11 mouse cellular contexts compared by ENCODE assay signal in the genomic region with DNA sequence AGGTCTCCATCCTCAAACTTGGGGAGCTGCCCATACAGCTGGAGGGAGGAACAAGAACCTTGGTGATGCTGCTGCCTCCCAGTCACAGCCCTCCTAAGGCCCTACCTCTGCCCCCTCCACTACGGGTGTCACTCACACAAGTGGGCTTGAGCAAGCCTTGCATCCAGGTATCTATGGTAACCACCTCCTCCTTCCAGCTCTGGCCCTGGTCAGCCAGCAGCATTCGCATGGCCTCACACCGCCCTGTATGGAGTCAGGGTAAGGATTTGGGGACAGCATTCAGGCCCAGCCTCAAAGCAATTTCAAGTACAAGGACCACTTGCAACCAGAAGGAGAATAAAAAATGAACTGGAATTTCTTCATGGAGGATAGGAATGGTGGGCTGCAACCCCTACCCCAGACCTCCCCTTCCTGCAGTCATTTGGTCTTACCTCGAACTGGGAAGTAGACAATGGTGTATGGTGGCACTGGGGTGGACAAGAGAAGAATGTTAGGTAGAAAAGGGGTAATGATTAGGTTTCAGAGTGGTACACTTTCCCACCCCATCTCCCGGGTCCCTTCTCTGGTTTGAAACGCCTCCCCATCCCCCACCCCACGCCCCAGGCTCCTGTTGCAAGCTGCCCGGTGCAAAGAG. TPM values are rescaled to one million over a fixed set of nuclear protein-coding genes. Genes with fewer than 3 reads are reported as not detected.
DNase-seq lines count a peak whose midpoint lies in the region; ATAC-seq and TF ChIP-seq lines count a peak whose summit lies in the region.
"Not testable (repeated sequence)": the region's sequence is repeated elsewhere in the genome, so short reads cannot be mapped to it uniquely, and the experiment has no call there.
"Had no signal": no experiment of that assay in that cellular context is flagged by ENCODE, and none has a peak within 500 bp of the region (broad histone marks: within the 10 kb centered on the region; RNA-seq: fewer than 3 reads in every experiment).

No protein-coding gene starts in this region.

- intact Hi-C loops in left cerebral cortex, adult 2 months (cut with DNase I) = not testable (repeated sequence)

- peaks cover 10% of the 10 kb centered on the region; the same call in 1 of the 2 replicates for H3K4me1 ChIP-seq in G1E (ENCODE audit: insufficient read depth, low read depth, low read length)
- H3K4me1 ChIP-seq in embryonic fibroblast, embryonic 13.5 days (ENCODE audit: control insufficient read depth, insufficient read depth, low read length); midbrain, embryonic 14.5 days (ENCODE audit: control insufficient read depth, insufficient read depth, low read length); stomach, embryonic 14.5 days (ENCODE audit: control insufficient read depth, insufficient read depth, low read length): not testable (repeated sequence)
- peaks cover 25% of the 10 kb centered on the region for H3K4me1 ChIP-seq in heart, embryonic 10.5 days
- H3K4me1 ChIP-seq in hindbrain, embryonic 15.5 days (replicated peaks) = peaks cover 19% of the 10 kb centered on the region
- peaks cover 19% of the 10 kb centered on the region for H3K4me1 ChIP-seq in liver, embryonic 16.5 days (ENCODE audit: control insufficient read depth, low read depth, low read length)

- WGBS in heart, embryonic 10.5 days = 24% methylated on average over 7 of the region's 8 CpGs
- WGBS in hindbrain, embryonic 15.5 days = 22% methylated on average over 7 of the region's 8 CpGs
- WGBS in liver, embryonic 16.5 days (ENCODE audit: insufficient replicate concordance) = 20% methylated on average over 7 of the region's 8 CpGs
- 16% methylated on average over 7 of the region's 8 CpGs for WGBS in midbrain, embryonic 14.5 days
- WGBS in stomach, embryonic 14.5 days = 22% methylated on average over 7 of the region's 8 CpGs

- not testable (repeated sequence) for TF ChIP-seq POLR2A in embryonic fibroblast, embryonic 13.5 days (IDR thresholded peaks at IDR 0.05; ENCODE audit: low read depth, low read length)

- peak overlapping the region; percentile 76 for H3K4me3 ChIP-seq in G1E (ENCODE audit: low read depth, low read length)
- H3K4me3 ChIP-seq in embryonic fibroblast, embryonic 13.5 days (ENCODE audit: insufficient read depth, low read length) = peak overlapping the region; percentile 73
- H3K4me3 ChIP-seq in heart, embryonic 10.5 days = peak overlapping the region; percentile 87
- peak overlapping the region; percentile 60 for H3K4me3 ChIP-seq in hindbrain, embryonic 15.5 days
- H3K4me3 ChIP-seq in left cerebral cortex, adult 2 months = peak overlapping the region; percentile 73
- peak overlapping the region; percentile 70 for H3K4me3 ChIP-seq in liver, embryonic 16.5 days (ENCODE audit: low read depth, low read length)
- H3K4me3 ChIP-seq in midbrain, embryonic 14.5 days (replicated peaks; ENCODE audit: low read depth, low read length) = peak overlapping the region; percentile 59
- peak overlapping the region; percentile 68 for H3K4me3 ChIP-seq in stomach, embryonic 14.5 days (ENCODE audit: low read depth, low read length)

- TF ChIP-seq CTCF in G1E (IDR thresholded peaks at IDR 0.05; ENCODE audit: low read depth, low read length); embryonic fibroblast, embryonic 13.5 days (IDR thresholded peaks at IDR 0.05; ENCODE audit: borderline replicate concordance, insufficient read depth, low read length); left cerebral cortex, adult 2 months (IDR thresholded peaks at IDR 0.05): not testable (repeated sequence)

- not testable (repeated sequence) for H3K27me3 ChIP-seq in G1E (ENCODE audit: insufficient read depth, low read length); heart, embryonic 10.5 days (ENCODE audit: insufficient read depth, poor library complexity, severe bottlenecking); hindbrain, embryonic 15.5 days; liver, embryonic 16.5 days (ENCODE audit: control insufficient read depth, insufficient read depth, low read depth, low read length); midbrain, embryonic 14.5 days (ENCODE audit: control insufficient read depth, insufficient read depth, low read length); stomach, embryonic 14.5 days (ENCODE audit: control insufficient read depth, insufficient read depth, low read length)

- H3K4me2 ChIP-seq in hindbrain, embryonic 15.5 days = peak overlapping the region; percentile 69
- peak overlapping the region; percentile 89 for H3K4me2 ChIP-seq in liver, embryonic 16.5 days (ENCODE audit: low read depth, low read length)
- peak overlapping the region; percentile 78 for H3K4me2 ChIP-seq in midbrain, embryonic 14.5 days (ENCODE audit: low read length)
- H3K4me2 ChIP-seq in stomach, embryonic 14.5 days (replicated peaks; ENCODE audit: low read depth, low read length) = peak overlapping the region; percentile 71

- H3K9me3 ChIP-seq in G1E (replicated peaks); heart, embryonic 10.5 days; hindbrain, embryonic 15.5 days; liver, embryonic 16.5 days (replicated peaks; ENCODE audit: control insufficient read depth, low read length); midbrain, embryonic 14.5 days (ENCODE audit: control insufficient read depth, low read length); stomach, embryonic 14.5 days (ENCODE audit: control insufficient read depth, low read depth, low read length): not testable (repeated sequence)

- not testable (repeated sequence) for DNase-seq in G1E (ENCODE audit: low spot score); heart, embryonic 10.5 days (ENCODE audit: low spot score); left cerebral cortex, adult 2 months (ENCODE audit: extremely low spot score in 1 of 2, low spot score in 2 of 2); midbrain, embryonic 14.5 days

- peak overlapping the region; percentile 63 for H3K9ac ChIP-seq in hindbrain, embryonic 15.5 days
- H3K9ac ChIP-seq in liver, embryonic 16.5 days (ENCODE audit: low read depth, low read length) = peak overlapping the region; percentile 80
- peak overlapping the region; percentile 75 for H3K9ac ChIP-seq in midbrain, embryonic 14.5 days (replicated peaks; ENCODE audit: low read length)
- H3K9ac ChIP-seq in stomach, embryonic 14.5 days (replicated peaks; ENCODE audit: low read depth, low read length) = peak overlapping the region; percentile 79

- ATAC-seq in G1E (ENCODE audit: extremely low read depth, insufficient number of reproducible peaks, low FRiP score, poor library complexity, severe bottlenecking); liver, embryonic 16.5 days (ENCODE audit: low read depth); midbrain, embryonic 14.5 days (ENCODE audit: low FRiP score, low TSS enrichment); stomach, embryonic 14.5 days (ENCODE audit: insufficient number of reproducible peaks, insufficient read depth, low FRiP score, low read depth): not testable (repeated sequence)
- ATAC-seq in hindbrain, embryonic 15.5 days (ENCODE audit: low FRiP score, low read depth) = 0 out of 2 replicates have a peak, but pooled peaks have one; percentile 52

- peaks cover 12% of the 10 kb centered on the region for H3K36me3 ChIP-seq in G1E (replicated peaks)
- H3K36me3 ChIP-seq in heart, embryonic 10.5 days = peaks cover 11% of the 10 kb centered on the region; the same call in 1 of the 2 replicates
- H3K36me3 ChIP-seq in hindbrain, embryonic 15.5 days; liver, embryonic 16.5 days (ENCODE audit: control insufficient read depth, insufficient read depth); midbrain, embryonic 14.5 days (ENCODE audit: control insufficient read depth, insufficient read depth, low read length); stomach, embryonic 14.5 days (ENCODE audit: control insufficient read depth, insufficient read depth, low read length): not testable (repeated sequence)

- H3K27ac ChIP-seq in embryonic fibroblast, embryonic 13.5 days (ENCODE audit: insufficient read depth, low read length) = 0 out of 2 replicates have a peak overlapping the region, but pooled peaks have one; percentile 17
- peak overlapping the region; percentile 95 for H3K27ac ChIP-seq in heart, embryonic 10.5 days
- H3K27ac ChIP-seq in hindbrain, embryonic 15.5 days (replicated peaks) = peak overlapping the region; percentile 74
- peak overlapping the region; percentile 88 for H3K27ac ChIP-seq in left cerebral cortex, adult 2 months
- H3K27ac ChIP-seq in liver, embryonic 16.5 days (ENCODE audit: low read length) = peak overlapping the region; percentile 78
- peak overlapping the region; percentile 57 for H3K27ac ChIP-seq in midbrain, embryonic 14.5 days (replicated peaks; ENCODE audit: low read depth, low read length)
- peak overlapping the region; percentile 82; the same call in 1 of the 2 replicates for H3K27ac ChIP-seq in stomach, embryonic 14.5 days (ENCODE audit: low read length)

RNA-seq across cellular contexts. Expression of gene Gstp1, which starts 0.5 kb away (rescaled TPM):
- total RNA-seq in G1E (2014; fragmentation: Nextera tagmentation) (48.7 and 86.5 TPM in 2 replicates), G1E (2017) (36.8 and 46.2 TPM in 2 replicates)
- 38.7 and 64.2 TPM in 2 replicates for polyA plus RNA-seq in G1E (2012)
- 225 and 296 TPM in 2 replicates for polyA plus RNA-seq in embryonic fibroblast, embryonic 13.5 days (2011; ENCODE audit: insufficient read length, low read depth, missing spikeins)
- polyA plus RNA-seq in heart, embryonic 10.5 days (2016; fragmentation: Nextera tagmentation; extraction: Ambion mirVana) = 402 and 470 TPM in 2 replicates
- polyA plus RNA-seq in hindbrain, embryonic 15.5 days (2015; fragmentation: Nextera tagmentation; extraction: Ambion mirVana) = 534 and 573 TPM in 2 replicates
- total RNA-seq in left cerebral cortex, adult 2 months (2021) = 100 to 1,000 TPM; 299 to 324 TPM
- 796 and 823 TPM in 2 replicates for polyA plus RNA-seq in liver, embryonic 16.5 days (2015; fragmentation: Nextera tagmentation; extraction: Ambion mirVana)
- 397 and 514 TPM in 2 replicates for polyA plus RNA-seq in midbrain, embryonic 14.5 days (2014; fragmentation: Nextera tagmentation; extraction: Ambion mirVana)
- polyA plus RNA-seq in stomach, embryonic 14.5 days (2014; fragmentation: Nextera tagmentation; extraction: Ambion mirVana) = 635 and 672 TPM in 2 replicates

RNA-seq across cellular contexts. Expression of gene Gstp2, which starts 8.6 kb away (rescaled TPM):
- total RNA-seq in G1E (2014; fragmentation: Nextera tagmentation) (29.9 TPM in 1 of 2 replicates, not detected in the other), G1E (2017) (not detected in 2 replicates)
- 0.28 TPM in 1 of 2 replicates, not detected in the other for polyA plus RNA-seq in G1E (2012)
- 1.7 and 3.1 TPM in 2 replicates for polyA plus RNA-seq in embryonic fibroblast, embryonic 13.5 days (2011; ENCODE audit: insufficient read length, low read depth, missing spikeins)
- polyA plus RNA-seq in heart, embryonic 10.5 days (2016; fragmentation: Nextera tagmentation; extraction: Ambion mirVana) = 2.9 TPM in 2 replicates
- 0.60 and 2.2 TPM in 2 replicates for polyA plus RNA-seq in hindbrain, embryonic 15.5 days (2015; fragmentation: Nextera tagmentation; extraction: Ambion mirVana)
- total RNA-seq in left cerebral cortex, adult 2 months (2021) = 10 to 100 TPM; 39.5 to 52.8 TPM
- 6.1 and 17.4 TPM in 2 replicates for polyA plus RNA-seq in liver, embryonic 16.5 days (2015; fragmentation: Nextera tagmentation; extraction: Ambion mirVana)
- polyA plus RNA-seq in midbrain, embryonic 14.5 days (2014; fragmentation: Nextera tagmentation; extraction: Ambion mirVana) = 1.9 TPM in 1 of 2 replicates, not detected in the other
- polyA plus RNA-seq in stomach, embryonic 14.5 days (2014; fragmentation: Nextera tagmentation; extraction: Ambion mirVana) = 10.4 and 18.0 TPM in 2 replicates

RNA-seq across cellular contexts. Expression of gene Gstp3, which starts 22.1 kb away (rescaled TPM):
- total RNA-seq in G1E (2014; fragmentation: Nextera tagmentation) (38.1 and 40.8 TPM in 2 replicates), G1E (2017) (21.0 and 24.6 TPM in 2 replicates)
- 5.6 and 9.3 TPM in 2 replicates for polyA plus RNA-seq in G1E (2012)
- polyA plus RNA-seq in embryonic fibroblast, embryonic 13.5 days (2011; ENCODE audit: insufficient read length, low read depth, missing spikeins) = not detected in 2 replicates
- polyA plus RNA-seq in heart, embryonic 10.5 days (2016; fragmentation: Nextera tagmentation; extraction: Ambion mirVana) = 0.37 TPM in 1 of 2 replicates, not detected in the other
- not detected in 2 replicates for polyA plus RNA-seq in hindbrain, embryonic 15.5 days (2015; fragmentation: Nextera tagmentation; extraction: Ambion mirVana)
- not detected for total RNA-seq in left cerebral cortex, adult 2 months (2021)
- polyA plus RNA-seq in liver, embryonic 16.5 days (2015; fragmentation: Nextera tagmentation; extraction: Ambion mirVana) = 95.4 and 105 TPM in 2 replicates
- not detected in 2 replicates for polyA plus RNA-seq in midbrain, embryonic 14.5 days (2014; fragmentation: Nextera tagmentation; extraction: Ambion mirVana)
- polyA plus RNA-seq in stomach, embryonic 14.5 days (2014; fragmentation: Nextera tagmentation; extraction: Ambion mirVana) = not detected in 2 replicates
- total RNA-seq: gastrocnemius, adult 8-10 months; heart, postnatal 14 days; layer of hippocampus, postnatal 36 days had no signal

RNA-seq across cellular contexts. Expression of gene Ndufv1, which starts 24.7 kb away (rescaled TPM):
- total RNA-seq in G1E (2014; fragmentation: Nextera tagmentation) (84.1 and 109 TPM in 2 replicates), G1E (2017) (181 and 191 TPM in 2 replicates)
- polyA plus RNA-seq in G1E (2012) = 338 and 348 TPM in 2 replicates
- 64.3 and 74.1 TPM in 2 replicates for polyA plus RNA-seq in embryonic fibroblast, embryonic 13.5 days (2011; ENCODE audit: insufficient read length, low read depth, missing spikeins)
- polyA plus RNA-seq in heart, embryonic 10.5 days (2016; fragmentation: Nextera tagmentation; extraction: Ambion mirVana) = 298 and 420 TPM in 2 replicates
- 244 and 247 TPM in 2 replicates for polyA plus RNA-seq in hindbrain, embryonic 15.5 days (2015; fragmentation: Nextera tagmentation; extraction: Ambion mirVana)
- total RNA-seq in left cerebral cortex, adult 2 months (2021) = 100 to 1,000 TPM; 242 to 257 TPM
- polyA plus RNA-seq in liver, embryonic 16.5 days (2015; fragmentation: Nextera tagmentation; extraction: Ambion mirVana) = 144 and 145 TPM in 2 replicates
- polyA plus RNA-seq in midbrain, embryonic 14.5 days (2014; fragmentation: Nextera tagmentation; extraction: Ambion mirVana) = 223 and 231 TPM in 2 replicates
- 195 and 205 TPM in 2 replicates for polyA plus RNA-seq in stomach, embryonic 14.5 days (2014; fragmentation: Nextera tagmentation; extraction: Ambion mirVana)

RNA-seq across cellular contexts. Expression of gene Doc2g, which starts 34.2 kb away (rescaled TPM):
- total RNA-seq in G1E (2014; fragmentation: Nextera tagmentation) (4.7 and 5.4 TPM in 2 replicates), G1E (2017) (1.9 and 3.3 TPM in 2 replicates)
- 10.0 and 10.1 TPM in 2 replicates for polyA plus RNA-seq in G1E (2012)
- 2.1 and 3.2 TPM in 2 replicates for polyA plus RNA-seq in embryonic fibroblast, embryonic 13.5 days (2011; ENCODE audit: insufficient read length, low read depth, missing spikeins)
- polyA plus RNA-seq in heart, embryonic 10.5 days (2016; fragmentation: Nextera tagmentation; extraction: Ambion mirVana) = 32.4 and 75.0 TPM in 2 replicates
- polyA plus RNA-seq in hindbrain, embryonic 15.5 days (2015; fragmentation: Nextera tagmentation; extraction: Ambion mirVana) = 5.9 and 6.4 TPM in 2 replicates
- total RNA-seq in left cerebral cortex, adult 2 months (2021) = 1 to 10 TPM; 4.8 to 5.9 TPM
- polyA plus RNA-seq in liver, embryonic 16.5 days (2015; fragmentation: Nextera tagmentation; extraction: Ambion mirVana) = 0.42 and 0.75 TPM in 2 replicates
- polyA plus RNA-seq in midbrain, embryonic 14.5 days (2014; fragmentation: Nextera tagmentation; extraction: Ambion mirVana) = 5.7 and 7.1 TPM in 2 replicates
- polyA plus RNA-seq in stomach, embryonic 14.5 days (2014; fragmentation: Nextera tagmentation; extraction: Ambion mirVana) = 4.5 TPM in 2 replicates

Comparison
In these comparisons a context has a peak if more than half of its experiments do, and no peak if none do; other contexts are left out.
1. H3K27ac ChIP-seq: peak in every context shown above with its lines; median percentile 95 in heart, embryonic 10.5 days; 88 in left cerebral cortex, adult 2 months; 82 in stomach, embryonic 14.5 days; 78 in liver, embryonic 16.5 days; 74 in hindbrain, embryonic 15.5 days; 57 in midbrain, embryonic 14.5 days; 17 in embryonic fibroblast, embryonic 13.5 days.